Mouse (Mus musculus): ENCODE data around the gene Arid4a.

The Arid4a gene

GRCm38 (mm10) chr12:71137686-71138085 is 121.9 kb downstream of the Arid4a start:
- in situ Hi-C loops (cut with MboI, MseI): loop anchor here in 1 of 2 experiments (10.0 kb wide), 1 partner anchor 293 kb away; no protein-coding TSS in a partner anchor

DNA sequence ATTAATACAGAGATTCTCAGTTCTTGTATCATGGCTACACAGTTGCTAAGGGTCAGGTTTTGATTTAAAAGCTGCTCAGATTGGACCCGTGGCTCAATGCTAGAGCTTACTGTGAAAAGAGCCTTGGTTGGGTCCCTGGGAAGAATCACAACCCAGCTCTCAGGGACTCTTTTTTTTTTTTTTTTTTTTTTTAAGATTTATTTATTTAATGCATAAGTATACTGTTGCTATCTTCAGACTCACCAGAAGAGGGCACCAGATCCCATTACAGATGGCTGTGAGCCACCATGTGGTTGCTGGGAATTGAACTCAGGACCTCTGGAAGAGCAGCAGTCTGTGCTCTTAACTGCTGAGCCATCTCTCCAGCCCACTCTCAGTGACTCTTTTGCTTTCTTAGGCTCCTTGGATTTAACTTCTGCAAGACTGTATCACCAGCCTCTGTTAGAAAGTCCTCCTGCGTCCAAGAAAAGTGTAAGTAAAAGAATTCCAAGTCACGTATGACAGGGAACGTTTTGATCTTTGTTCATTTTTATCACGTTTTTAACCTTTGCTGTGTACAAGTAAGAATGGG is 123.6 kb downstream of the Arid4a start:
- in situ Hi-C loops (cut with MboI, MseI): loop anchor here in 1 of 2 experiments (10.0 kb wide), 1 partner anchor 295 kb away; no protein-coding TSS in a partner anchor

GRCm38 (mm10) chr12:71141189-71141588 is 125.4 kb downstream of the Arid4a start:
- in situ Hi-C loops (cut with MboI, MseI): loop anchor here in 1 of 2 experiments (10.0 kb wide), 1 partner anchor 1624 kb away; no protein-coding TSS in a partner anchor

DNA sequence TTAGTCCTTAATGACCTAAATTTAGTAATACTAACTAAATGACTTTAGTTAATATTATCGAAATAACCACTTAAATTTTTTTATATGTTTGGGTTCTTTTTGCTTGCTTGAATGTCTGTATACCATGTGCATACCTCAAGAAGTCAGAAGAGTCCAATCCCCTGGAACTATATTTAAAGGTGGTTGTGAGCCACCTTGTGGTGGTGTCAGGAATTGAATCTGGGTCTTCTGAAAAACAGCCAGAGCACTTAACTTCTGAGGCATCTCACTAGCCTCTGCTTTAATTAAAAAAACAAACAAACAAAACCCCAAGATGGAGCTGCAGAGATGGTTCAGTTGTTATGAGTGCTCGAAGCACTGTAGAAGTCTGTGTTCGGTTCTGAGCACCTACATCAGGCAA is 131.9 kb downstream of the Arid4a start:
- in situ Hi-C loops (cut with MboI, MseI): loop anchor here in 1 of 2 experiments (10.0 kb wide), 1 partner anchor 1617 kb away; no protein-coding TSS in a partner anchor

Data from T-helper 17 cell (primary cell).